Mouse (Mus musculus) liver, adult 2 months (tissue): ENCODE data around the gene Dld.

ENCODE experiments used
- CTCF ChIP-seq: fragments of 200-500 bp; IDR thresholded peaks from 2 replicates; pipeline ENCODE4 v1.5.1; 2011; ENCODE audit warnings: low read depth, low read length, control low read depth
- POLR2A ChIP-seq: fragments of 200-500 bp; IDR thresholded peaks from 2 replicates; pipeline ENCODE4 v1.6.1; 2011; ENCODE audit warnings: low read length, control low read depth; ENCODE audit not compliant: insufficient read depth; ENCODE audit errors: extremely low read depth

GRCm38 (mm10) chr12:31380878-31381277 is 29.6 kb upstream of the Dld start:
- TF ChIP-seq CTCF = no peak
- TF ChIP-seq POLR2A = no peak
